Mouse (Mus musculus) heart, postnatal 10 days (tissue): Measurements from ENCODE around the gene Kif1bp. TPM values are rescaled to one million over a fixed set of nuclear protein-coding genes. Genes with fewer than 3 reads are reported as not detected.

Experiments
- DNase-seq, 2 experiments: peaks; one replicate each; pipeline ENCODE4 v3.0.0; 2021
- intact Hi-C: fragments of 180-260 bp; cut with DNase I; formaldehyde crosslinking; loops from one replicate; pipeline ENCODE4 v1.15.1; 2025
- total RNA-seq, 2 experiments: library from RNA; stranded (reverse); gene quantifications; 2 replicates each; pipeline ENCODE4 v1.2.3; 2021

The Kif1bp gene
- total RNA-seq, 2 experiments from 2014 or later, result 36.0 to 36.5 TPM

DNA sequence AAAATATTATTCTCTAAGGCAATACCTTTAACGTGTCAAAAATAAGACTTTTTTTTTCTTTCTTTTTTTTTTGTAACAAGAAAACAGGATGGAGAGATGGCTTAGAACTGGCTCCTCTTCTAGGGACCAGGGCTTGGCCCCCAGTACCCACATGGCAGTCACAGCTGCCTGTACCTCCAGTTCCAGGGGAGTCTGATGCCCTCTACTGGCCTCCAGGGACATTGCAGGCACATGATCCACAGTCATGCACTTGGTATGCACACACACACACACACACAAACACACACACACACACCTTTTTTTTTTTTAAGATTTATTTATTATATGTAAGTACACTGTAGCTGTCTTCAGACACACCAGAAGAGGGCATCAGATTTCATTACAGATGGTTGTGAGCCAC is 20.5 kb downstream of the Kif1bp start:
- no peak for DNase-seq
- intact Hi-C loops, result no loop called here

DNA sequence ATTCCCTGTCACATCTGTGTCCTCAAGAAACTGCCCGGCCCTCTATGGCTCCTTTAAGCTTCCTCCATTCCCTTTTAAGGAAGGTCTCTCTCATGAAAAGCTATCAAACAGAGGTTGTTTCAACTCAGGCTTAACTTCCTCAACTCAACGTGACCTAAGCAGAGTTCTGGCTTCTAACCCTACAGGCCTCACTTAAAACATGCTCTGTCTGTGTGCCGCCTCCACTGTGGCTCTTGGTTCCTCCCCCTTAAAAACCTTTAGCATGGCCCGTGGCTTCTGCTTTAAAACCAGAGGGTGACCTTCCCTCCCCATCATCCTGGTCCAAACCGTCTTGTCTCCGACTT is 21.7 kb downstream of the Kif1bp start:
- intact Hi-C loops, result no loop called here
- DNase-seq, result no peak

GRCm38 (mm10) chr10:62555705-62556557 is 22.3 kb downstream of the Kif1bp start:
- intact Hi-C loops, result no loop called here
- no peak for DNase-seq

DNA sequence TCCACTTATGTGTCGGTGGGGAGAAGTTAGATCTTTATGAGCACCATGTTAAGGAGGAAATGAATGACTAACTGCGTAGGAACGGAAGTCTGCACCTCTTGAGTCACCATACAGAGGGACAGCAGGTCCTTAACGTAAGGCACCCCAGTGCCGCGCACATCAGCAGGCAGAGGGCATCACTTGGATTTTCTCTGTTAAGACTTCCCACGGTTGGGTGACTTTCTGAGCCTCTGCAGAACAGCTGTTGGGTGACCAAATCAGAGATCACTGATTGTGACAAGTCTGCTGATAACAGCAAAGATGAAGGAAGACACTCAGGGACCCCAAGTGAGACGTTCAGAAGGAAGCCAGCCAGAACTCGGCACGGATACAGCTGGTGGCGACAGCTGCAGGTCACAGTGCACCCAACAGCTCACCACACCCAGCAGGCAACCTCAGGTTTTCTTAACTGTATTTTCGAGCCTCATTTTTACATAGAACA is 24.6 kb downstream of the Kif1bp start:
- DNase-seq, result no peak
- intact Hi-C loops, result no loop called here

- intact Hi-C loops, result no loop called here
- no peak for DNase-seq
Observed at GRCm38 (mm10) chr10:62550787-62551300, 27.4 kb downstream of the Kif1bp start.

- intact Hi-C loops, result loop anchor here (1.0 kb wide), 1 partner anchor 49 kb away; no protein-coding TSS in a partner anchor
- DNase-seq, result peak; percentile 74 to 88
Observed at GRCm38 (mm10) chr10:62549523-62550166, 28.6 kb downstream of the Kif1bp start.

- intact Hi-C loops, result no loop called here
- DNase-seq, result no peak
Observed at GRCm38 (mm10) chr10:62546441-62546840, 31.8 kb downstream of the Kif1bp start.

DNA sequence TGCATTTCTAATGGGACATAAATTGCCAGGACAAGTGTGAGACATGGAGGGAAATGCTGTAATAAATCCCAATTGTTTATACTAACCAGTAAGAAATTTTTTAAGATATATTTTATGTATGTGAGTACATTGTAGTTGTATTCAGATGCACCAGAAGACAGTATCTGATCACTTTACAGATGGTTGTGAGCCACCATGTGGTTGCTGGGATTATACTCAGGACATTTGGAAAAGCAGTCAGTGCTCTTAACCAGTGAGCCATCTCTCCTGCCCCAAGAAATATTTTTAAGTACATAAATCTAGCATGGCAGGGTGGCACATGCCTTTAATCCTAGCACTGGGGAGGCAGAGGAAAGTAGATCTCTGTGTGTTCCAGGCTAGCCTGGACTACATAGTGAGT is 32.5 kb downstream of the Kif1bp start:
- DNase-seq, result no peak
- intact Hi-C loops, result loop anchor here (1.0 kb wide), 1 partner anchor 44 kb away; no protein-coding TSS in a partner anchor

DNA sequence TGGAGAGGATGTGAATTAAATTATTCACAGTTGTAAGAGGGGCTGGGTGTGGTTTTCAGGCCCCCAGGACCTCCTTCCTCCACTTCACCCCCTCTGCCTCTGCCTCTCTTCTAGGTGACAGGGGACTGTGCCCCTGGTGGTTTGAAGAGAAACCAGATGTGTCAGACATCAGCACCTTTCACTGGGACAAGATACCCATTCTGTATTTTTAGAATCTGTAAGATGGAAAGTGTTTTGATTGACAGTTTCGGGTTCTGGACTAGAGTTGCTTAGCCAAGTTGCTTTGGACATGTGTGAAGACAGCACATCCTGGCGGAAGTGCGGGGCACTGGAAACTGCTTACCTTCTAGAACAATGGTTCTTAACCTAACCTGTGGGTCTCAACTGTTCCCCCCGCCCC is 33.9 kb downstream of the Kif1bp start:
- intact Hi-C loops, result no loop called here
- no peak for DNase-seq

DNA sequence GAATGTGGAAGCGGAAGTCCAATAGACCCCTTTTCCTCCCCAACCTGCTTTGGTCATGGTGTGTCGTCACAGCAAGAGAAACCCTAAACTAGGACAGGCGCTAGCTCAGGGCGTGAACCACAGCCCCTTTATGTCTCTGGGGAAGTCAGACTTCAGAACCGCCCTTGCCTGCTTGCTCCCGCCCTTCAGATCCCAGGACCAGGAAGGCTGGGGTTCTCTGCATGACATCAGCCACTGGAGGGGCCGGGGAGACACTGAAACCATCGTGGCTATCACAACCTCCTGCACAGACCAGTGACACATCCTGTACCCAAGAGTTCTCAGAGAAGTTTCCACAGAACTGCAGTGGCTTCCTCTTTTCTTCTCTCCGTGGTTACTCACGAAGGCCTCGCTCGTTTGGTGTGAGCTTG is 34.9 kb downstream of the Kif1bp start:
- DNase-seq, result peak; percentile 23 to 25
- intact Hi-C loops, result no loop called here

- no peak for DNase-seq
- intact Hi-C loops, result no loop called here
Observed at GRCm38 (mm10) chr10:62542928-62543327, 35.3 kb downstream of the Kif1bp start.

GRCm38 (mm10) chr10:62542507-62542906 is 35.8 kb downstream of the Kif1bp start:
- intact Hi-C loops, result no loop called here
- DNase-seq, result no peak

- no peak for DNase-seq
- intact Hi-C loops, result no loop called here
Observed at GRCm38 (mm10) chr10:62541499-62541898, 36.8 kb downstream of the Kif1bp start.

- DNase-seq, result no peak
- intact Hi-C loops, result no loop called here
Observed at GRCm38 (mm10) chr10:62540800-62541199, 37.5 kb downstream of the Kif1bp start.

- intact Hi-C loops, result no loop called here
- no peak for DNase-seq
Observed at GRCm38 (mm10) chr10:62534509-62534908, 43.7 kb downstream of the Kif1bp start.

GRCm38 (mm10) chr10:62532832-62533231 is 45.4 kb downstream of the Kif1bp start:
- intact Hi-C loops, result no loop called here
- no peak for DNase-seq

- peak; percentile 56 to 66 for DNase-seq
- intact Hi-C loops, result no loop called here
Observed at GRCm38 (mm10) chr10:62530183-62530582, 48.1 kb downstream of the Kif1bp start.

GRCm38 (mm10) chr10:62527351-62527750 is 50.9 kb downstream of the Kif1bp start, which contains the start of gene Srgn:
Srgn (minus strand) TSS chr10:62527451.
- intact Hi-C loops, result no loop called here
- DNase-seq, result no peak

- DNase-seq, result no peak
- intact Hi-C loops, result no loop called here
Observed at GRCm38 (mm10) chr10:62522346-62522950, 55.8 kb downstream of the Kif1bp start.

DNA sequence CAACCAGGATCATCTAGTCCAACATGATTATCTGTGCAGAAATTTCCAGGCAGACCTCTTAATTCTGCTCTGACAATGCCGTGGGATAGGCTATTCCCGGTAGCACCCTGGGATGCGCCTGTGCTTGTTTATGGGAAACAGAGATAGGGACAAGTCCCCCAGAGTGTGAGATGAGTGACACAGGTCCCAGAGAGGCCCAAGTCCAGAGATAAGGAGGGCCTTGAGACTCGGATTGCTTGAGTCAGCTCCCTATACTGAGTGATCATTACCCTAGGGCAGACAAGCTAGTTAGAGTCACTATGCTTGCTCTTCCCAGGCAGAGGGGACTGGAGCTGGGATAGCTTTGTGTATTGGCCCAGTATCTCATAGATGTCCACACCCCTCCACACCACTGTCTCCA is 56.5 kb downstream of the Kif1bp start:
- DNase-seq, result no peak
- intact Hi-C loops, result no loop called here

GRCm38 (mm10) chr10:62520911-62521310 is 57.3 kb downstream of the Kif1bp start:
- DNase-seq, result no peak
- intact Hi-C loops, result no loop called here
